Mouse (Mus musculus) layer of hippocampus, adult 2 months (tissue): ENCODE results near the gene Pipox. TPM values are rescaled to one million over a fixed set of nuclear protein-coding genes. Genes with fewer than 3 reads are reported as not detected.

Experiments
- DNase-seq, 2 experiments: peaks; one replicate each; pipeline ENCODE4 v3.0.0; 2022; ENCODE audit warnings: low spot score in 2 of 2
- H3K27ac ChIP-seq: fragments of 200-600 bp; 2 replicates; pipeline ENCODE4 v1.8.1; 2022
- H3K4me3 ChIP-seq: fragments of 200-600 bp; 2 replicates; pipeline ENCODE4 v1.8.1; 2022; ENCODE audit warnings: mild to moderate bottlenecking
- CTCF ChIP-seq: fragments of 200-600 bp; conservative IDR thresholded peaks from 2 replicates; pipeline ENCODE4 v1.8.1; 2022; ENCODE audit warnings: antibody characterized with exemption, mild to moderate bottlenecking, moderate library complexity
- total RNA-seq, 2 experiments: library from RNA; stranded (reverse); gene quantifications; 2 replicates each; pipeline ENCODE4 v1.2.3; 2021

Gene Pipox
- total RNA-seq, 2 experiments from 2014 or later: 0.84 to 1.2 TPM

- no peak for TF ChIP-seq CTCF
- Histone ChIP-seq H3K27ac (peak overlapping the region; percentile 18; the same call in 1 of the 2 replicates), H3K4me3 (no peak overlapping the region)
- no peak for DNase-seq
Measured at GRCm38 (mm10) chr11:77888846-77889245, 5.0 kb downstream of the Pipox start.

- DNase-seq: no peak
- H3K27ac ChIP-seq: peak overlapping the region; percentile 24
- no peak for TF ChIP-seq CTCF
- H3K4me3 ChIP-seq: no peak overlapping the region
Measured at GRCm38 (mm10) chr11:77887373-77887960, 6.4 kb downstream of the Pipox start.

- Histone ChIP-seq H3K27ac (no peak overlapping the region), H3K4me3 (no peak overlapping the region)
- no peak for TF ChIP-seq CTCF
- DNase-seq: no peak
Measured at GRCm38 (mm10) chr11:77885246-77885575, 8.7 kb downstream of the Pipox start.

- TF ChIP-seq CTCF: no peak
- Histone ChIP-seq H3K4me3 (no peak overlapping the region), H3K27ac (no peak overlapping the region)
- DNase-seq: no peak
Measured at GRCm38 (mm10) chr11:77884524-77885245, 9.2 kb downstream of the Pipox start.

GRCm38 (mm10) chr11:77876760-77877148 lies 17.1 kb downstream of the Pipox start:
- Histone ChIP-seq H3K4me3 (no peak overlapping the region), H3K27ac (peak overlapping the region; percentile 91)
- no peak for TF ChIP-seq CTCF
- DNase-seq: peak in 1 of 2 experiments; percentile 42

- no peak for TF ChIP-seq CTCF
- Histone ChIP-seq H3K27ac (peak overlapping the region; percentile 91), H3K4me3 (no peak overlapping the region)
- DNase-seq: peak in 1 of 2 experiments; percentile 35
Measured at GRCm38 (mm10) chr11:77875847-77876759, 17.8 kb downstream of the Pipox start.

GRCm38 (mm10) chr11:77875269-77875668 lies 18.6 kb downstream of the Pipox start:
- DNase-seq: no peak
- no peak for TF ChIP-seq CTCF
- Histone ChIP-seq H3K27ac (peak overlapping the region; percentile 91; the same call in 1 of the 2 replicates), H3K4me3 (no peak overlapping the region)

GRCm38 (mm10) chr11:77874685-77875231 lies 19.1 kb downstream of the Pipox start:
- H3K4me3 ChIP-seq: no peak overlapping the region
- DNase-seq: no peak
- peak overlapping the region; percentile 43; the same call in 1 of the 2 replicates for H3K27ac ChIP-seq
- peak; percentile 15; the same call in 1 of the 2 replicates for TF ChIP-seq CTCF

GRCm38 (mm10) chr11:77873116-77873515 lies 20.8 kb downstream of the Pipox start:
- H3K27ac ChIP-seq: peak overlapping the region; percentile 91
- TF ChIP-seq CTCF: no peak
- DNase-seq: no peak

GRCm38 (mm10) chr11:77872685-77873084 lies 21.2 kb downstream of the Pipox start:
- peak overlapping the region; percentile 91 for H3K27ac ChIP-seq
- H3K4me3 ChIP-seq: no peak overlapping the region
- no peak for TF ChIP-seq CTCF
- no peak for DNase-seq

More at GRCm38 (mm10) chr11:77873116-77873515, 20.8 kb downstream of the Pipox start:
- H3K4me3 ChIP-seq: no peak overlapping the region

- no peak overlapping the region for H3K4me3 ChIP-seq
- H3K27ac ChIP-seq: peak overlapping the region; percentile 91
- TF ChIP-seq CTCF: peak; percentile 38; the same call in 1 of the 2 replicates
- peak; percentile 71 to 83 for DNase-seq
Measured at GRCm38 (mm10) chr11:77872236-77872635, 21.7 kb downstream of the Pipox start.

- Histone ChIP-seq H3K4me3 (no peak overlapping the region), H3K27ac (peak overlapping the region; percentile 72)
- DNase-seq: peak; percentile 75 to 87
- no peak for TF ChIP-seq CTCF
Measured at GRCm38 (mm10) chr11:77871436-77871835, 22.5 kb downstream of the Pipox start.
